Mouse (Mus musculus) thymus, postnatal 0 days (tissue): ENCODE measurements around the gene Epha3. TPM values are rescaled to one million over a fixed set of nuclear protein-coding genes. Genes with fewer than 3 reads are reported as not detected.

Experiments
- DNase-seq: peaks from one replicate; pipeline ENCODE4 v3.0.0-alpha.2; 2015; ENCODE audit warnings: low spot score
- polyA plus RNA-seq: library from polyadenylated mRNA; unstranded; fragments of >200 nt; fragmentation: Nextera tagmentation; extraction: Ambion mirVana; gene quantifications from 2 replicates; pipeline ENCODE4 v1.2.1, GENCODE M21; 2015

The Epha3 gene
- polyA plus RNA-seq, 1 experiment from 2014 or later, result 3.4 TPM

GRCm38 (mm10) chr16:63500975-63501393 is 363.0 kb downstream of the Epha3 start:
- DNase-seq, result no peak
